Mouse (Mus musculus) CH12.LX (cell line): ENCODE measurements around the gene Tmem231. TPM values are rescaled to one million over a fixed set of nuclear protein-coding genes. Genes with fewer than 3 reads are reported as not detected.

Experiments used
- DNase-seq: peaks from one replicate; pipeline ENCODE4 v3.0.0-alpha.2; 2013; ENCODE audit errors: extremely low read depth
- H3K27ac ChIP-seq: 2 replicates; pipeline ENCODE4 v1.5.1; 2012; ENCODE audit warnings: low read depth, mild to moderate bottlenecking, control low read depth, moderate library complexity; ENCODE audit not compliant: insufficient read depth
- H3K27me3 ChIP-seq: replicated peaks from 2 replicates; pipeline ENCODE3; 2012; ENCODE audit warnings: inconsistent platforms
- H3K36me3 ChIP-seq, 2 experiments: replicated peaks in 1 of 2; 2 replicates each; pipeline versions ENCODE3 to v1.6.1; 2012; ENCODE audit warnings: inconsistent platforms in 1 of 2, low read length in 1 of 2, mild to moderate bottlenecking in 1 of 2, mixed read lengths in 1 of 2, moderate library complexity in 1 of 2; ENCODE audit not compliant: control insufficient read depth in 1 of 2, insufficient read depth in 1 of 2
- H3K4me1 ChIP-seq, 2 experiments: 2 replicates each; pipeline ENCODE4 v1.6.1; 2012; ENCODE audit warnings: inconsistent platforms in 1 of 2, moderate library complexity in 1 of 2; ENCODE audit not compliant: insufficient read depth in 2 of 2, control insufficient read depth in 1 of 2
- H3K4me2 ChIP-seq: 2 replicates; pipeline ENCODE4 v1.6.1; 2012; ENCODE audit warnings: low read depth, mild to moderate bottlenecking, control low read depth; ENCODE audit not compliant: poor library complexity, insufficient read depth, severe bottlenecking
- H3K4me3 ChIP-seq, 3 experiments: fragments of 150-350 bp in 1 of 3; sonication (generic) in 1 of 3; replicated peaks in 1 of 3; 2 replicates each; pipeline versions ENCODE3 to v1.5.1; 2011 to 2012; ENCODE audit warnings: low read depth in 2 of 3, low read length in 2 of 3, mild to moderate bottlenecking in 2 of 3, moderate library complexity in 2 of 3, control low read depth in 1 of 3, improper control_type of control experiment in 1 of 3, inconsistent platforms in 1 of 3, mixed read lengths in 1 of 3; ENCODE audit not compliant: poor library complexity in 1 of 3
- H3K79me2 ChIP-seq: replicated peaks from 2 replicates; pipeline ENCODE4 v1.6.1; 2012; ENCODE audit warnings: mild to moderate bottlenecking, moderate library complexity; ENCODE audit not compliant: control insufficient read depth, poor library complexity, insufficient read depth, severe bottlenecking; ENCODE audit errors: extremely low read depth
- H3K9ac ChIP-seq: 2 replicates; pipeline ENCODE4 v1.6.1; 2012; ENCODE audit warnings: low read depth, mild to moderate bottlenecking, control low read depth, moderate library complexity; ENCODE audit not compliant: insufficient read depth
- H3K9me3 ChIP-seq: replicated peaks from 2 replicates; pipeline ENCODE3; 2012; ENCODE audit warnings: low read length, inconsistent platforms, mixed read lengths
- BHLHE40 ChIP-seq: IDR thresholded peaks from 2 replicates; pipeline ENCODE4 v1.6.1; 2011; ENCODE audit warnings: mild to moderate bottlenecking, low read depth, low read length, improper control_type of control experiment
- CTCF ChIP-seq, 2 experiments: IDR thresholded peaks in 1 of 2; conservative IDR thresholded peaks in 1 of 2; 2 replicates each; pipeline ENCODE4 v1.5.1; 2011 to 2012; ENCODE audit warnings: low read depth in 2 of 2, low read length in 2 of 2, improper control_type of control experiment in 1 of 2, inconsistent platforms in 1 of 2, mild to moderate bottlenecking in 1 of 2, moderate library complexity in 1 of 2
- E2F4 ChIP-seq: IDR thresholded peaks from 2 replicates; pipeline ENCODE4 v1.6.1; 2011; ENCODE audit warnings: low read depth, low read length, improper control_type of control experiment; ENCODE audit not compliant: insufficient replicate concordance
- ETS1 ChIP-seq: conservative IDR thresholded peaks from 2 replicates; pipeline ENCODE4 v1.6.1; 2012; ENCODE audit warnings: low read depth, mild to moderate bottlenecking, inconsistent platforms, low read length, improper control_type of control experiment, moderate library complexity
- HCFC1 ChIP-seq: IDR thresholded peaks from 2 replicates; pipeline ENCODE4 v1.6.1; 2012; ENCODE audit warnings: low read depth, mild to moderate bottlenecking, inconsistent platforms, low read length, improper control_type of control experiment
- IRF4 ChIP-seq: IDR thresholded peaks from 2 replicates; pipeline ENCODE4 v1.6.1; 2014; ENCODE audit warnings: low read depth, mild to moderate bottlenecking, inconsistent platforms, low read length, improper control_type of control experiment
- JUN ChIP-seq: IDR thresholded peaks from 2 replicates; pipeline ENCODE4 v1.6.1; 2011; ENCODE audit warnings: low read depth, mild to moderate bottlenecking, low read length, improper control_type of control experiment, moderate library complexity; ENCODE audit not compliant: insufficient read depth
- JUND ChIP-seq: conservative IDR thresholded peaks from 2 replicates; pipeline ENCODE4 v1.6.1; 2011; ENCODE audit warnings: low read depth, low read length, improper control_type of control experiment
- KAT2A ChIP-seq: IDR thresholded peaks from 2 replicates; pipeline ENCODE4 v1.6.1; 2012; ENCODE audit warnings: low read length, improper control_type of control experiment, inconsistent platforms; ENCODE audit not compliant: insufficient replicate concordance
- MAFK ChIP-seq: IDR thresholded peaks from 2 replicates; pipeline ENCODE4 v1.6.1; 2011; ENCODE audit warnings: low read length, improper control_type of control experiment; ENCODE audit not compliant: insufficient replicate concordance
- NELFE ChIP-seq: IDR thresholded peaks from 2 replicates; pipeline ENCODE4 v1.6.1; 2011; ENCODE audit warnings: low read depth, low read length, improper control_type of control experiment
- POLR2A ChIP-seq: IDR thresholded peaks from 2 replicates; pipeline ENCODE4 v1.6.1; 2011; ENCODE audit warnings: low read depth, mild to moderate bottlenecking, improper control_type of control experiment, low read length
- POLR2AphosphoS2 ChIP-seq: IDR thresholded peaks from 2 replicates; pipeline ENCODE4 v1.6.1; 2011; ENCODE audit warnings: low read depth, low read length, improper control_type of control experiment
- RAD21 ChIP-seq: IDR thresholded peaks from 2 replicates; pipeline ENCODE4 v1.6.1; 2011; ENCODE audit warnings: low read depth, mild to moderate bottlenecking, low read length, improper control_type of control experiment, moderate library complexity
- SIN3A ChIP-seq: IDR thresholded peaks from 2 replicates; pipeline ENCODE4 v1.6.1; 2012; ENCODE audit warnings: low read length, improper control_type of control experiment, inconsistent platforms
- SMC3 ChIP-seq: IDR thresholded peaks from 2 replicates; pipeline ENCODE4 v1.6.1; 2011; ENCODE audit warnings: low read depth, low read length, improper control_type of control experiment
- TBP ChIP-seq: conservative IDR thresholded peaks from 2 replicates; pipeline ENCODE4 v1.6.1; 2011; ENCODE audit warnings: low read depth, low read length, improper control_type of control experiment
- ZC3H11A ChIP-seq: IDR thresholded peaks from 2 replicates; pipeline ENCODE4 v1.6.1; 2012; ENCODE audit warnings: low read depth, mild to moderate bottlenecking, inconsistent platforms, low read length, improper control_type of control experiment
- dilution Hi-C: fragments of 300-500 bp; cut with MboI; formaldehyde crosslinking; loops from 2 replicates; pipeline ENCODE4 v1.14.3; 2020; ENCODE audit warnings: low sequenced_read_pairs; ENCODE audit not compliant: extremely low pct_unique_long_range_greater_than_20kb, extremely low pct_ligation_motif_present
- in situ Hi-C: fragments of 300-500 bp; cut with MboI; formaldehyde crosslinking; loops from 3 replicates; pipeline ENCODE4 v1.14.3; 2019; ENCODE audit warnings: low sequenced_read_pairs, low pct_ligation_motif_present, low pct_unique_long_range_greater_than_20kb, mixed read lengths
- polyA plus RNA-seq: library from polyadenylated mRNA; unstranded; fragments of >175 nt; gene quantifications from 2 replicates; pipeline ENCODE4 v1.2.1, GENCODE M21; 2012; ENCODE audit warnings: low read depth; ENCODE audit not compliant: insufficient read length
- total RNA-seq, 2 experiments: library from RNA; depleted of rRNA; stranded (reverse); fragments of 300-350 nt in 1 of 2; fragments of >200 nt in 1 of 2; gene quantifications; 2 replicates each; pipeline ENCODE4 v1.2.3; 2012 to 2014

Gene Tmem231
- total and polyA plus RNA-seq, 3 experiments, result 3.5 to 4.3 (median 3.6) TPM

GRCm38 (mm10) chr8:111865130-111865852 lies 68.4 kb downstream of the Tmem231 start:
- no peak for DNase-seq
- TF ChIP-seq ZC3H11A (no peak), SIN3A (no peak), HCFC1 (no peak), KAT2A (no peak), TBP (no peak), E2F4 (no peak), IRF4 (no peak), RAD21 (no peak), BHLHE40 (no peak), POLR2A (no peak), SMC3 (no peak), JUN (no peak)
- in situ Hi-C loops (no loop called here), dilution Hi-C loops (no loop called here)
- no peaks in the 10 kb centered on the region for H3K27me3 ChIP-seq
- no peak overlapping the region for H3K27ac ChIP-seq
- H3K4me1 ChIP-seq, result peaks cover 0 to 4% of the 10 kb centered on the region in 2 experiments; a peak in 1 of 4 replicates
- H3K79me2 ChIP-seq, result no peaks in the 10 kb centered on the region
- H3K4me2 ChIP-seq, result no peak overlapping the region
- H3K9ac ChIP-seq, result no peak overlapping the region
- peaks cover 0 to 17% of the 10 kb centered on the region in 2 experiments for H3K36me3 ChIP-seq
- H3K4me3 ChIP-seq, result no peak overlapping the region
- H3K9me3 ChIP-seq, result no peaks in the 10 kb centered on the region

- H3K79me2 ChIP-seq, result no peaks in the 10 kb centered on the region
- peaks cover 0 to 4% of the 10 kb centered on the region in 2 experiments; a peak in 1 of 4 replicates for H3K4me1 ChIP-seq
- H3K9ac ChIP-seq, result no peak overlapping the region
- DNase-seq, result no peak
- no peak overlapping the region for H3K27ac ChIP-seq
- in situ Hi-C loops, result no loop called here
- TF ChIP-seq POLR2AphosphoS2 (no peak), CTCF (conservative IDR thresholded peaks at IDR 0.05 in 1 of 2, IDR thresholded peaks at IDR 0.05 in 1 of 2; ENCODE audit: low read depth in 2 of 2, low read length in 2 of 2) (no peak), MAFK (no peak), IRF4 (no peak), JUND (no peak), NELFE (no peak), ETS1 (no peak)
- no peak overlapping the region for H3K4me2 ChIP-seq
- no peak overlapping the region for H3K4me3 ChIP-seq
- H3K27me3 ChIP-seq, result no peaks in the 10 kb centered on the region
- dilution Hi-C loops, result no loop called here
- H3K36me3 ChIP-seq, result peaks cover 0 to 17% of the 10 kb centered on the region in 2 experiments
- H3K9me3 ChIP-seq, result no peaks in the 10 kb centered on the region
Observed at GRCm38 (mm10) chr8:111864648-111865047, 69.0 kb downstream of the Tmem231 start.
